Mouse (Mus musculus): Measurements from ENCODE around the gene Cfap61.

Gene Cfap61

DNA sequence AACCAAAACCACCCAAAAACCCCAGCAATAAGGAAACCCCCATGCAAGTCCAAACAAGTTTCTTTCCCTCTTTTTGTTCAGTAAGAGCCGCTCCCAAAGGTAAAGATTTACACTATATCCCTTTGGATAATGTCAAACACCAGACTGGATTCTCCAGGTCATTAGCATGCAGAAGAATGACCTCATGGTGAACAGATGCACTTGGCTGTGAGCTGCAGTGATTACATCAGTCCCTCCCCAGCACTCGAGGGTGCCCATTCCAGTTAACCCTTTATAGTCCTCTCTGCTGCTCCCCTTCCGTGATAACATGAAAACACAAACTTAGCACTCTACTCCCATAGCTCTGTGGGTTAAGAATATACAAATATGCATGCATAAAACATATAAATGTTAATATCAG, 322.5 kb downstream of the Cfap61 start:
- DNase-seq (ENCODE audit: low read depth, low spot score) = no peak

GRCm38 (mm10) chr2:146257609-146258008, 323.0 kb downstream of the Cfap61 start:
- no peak for DNase-seq (ENCODE audit: low read depth, low spot score)

DNA sequence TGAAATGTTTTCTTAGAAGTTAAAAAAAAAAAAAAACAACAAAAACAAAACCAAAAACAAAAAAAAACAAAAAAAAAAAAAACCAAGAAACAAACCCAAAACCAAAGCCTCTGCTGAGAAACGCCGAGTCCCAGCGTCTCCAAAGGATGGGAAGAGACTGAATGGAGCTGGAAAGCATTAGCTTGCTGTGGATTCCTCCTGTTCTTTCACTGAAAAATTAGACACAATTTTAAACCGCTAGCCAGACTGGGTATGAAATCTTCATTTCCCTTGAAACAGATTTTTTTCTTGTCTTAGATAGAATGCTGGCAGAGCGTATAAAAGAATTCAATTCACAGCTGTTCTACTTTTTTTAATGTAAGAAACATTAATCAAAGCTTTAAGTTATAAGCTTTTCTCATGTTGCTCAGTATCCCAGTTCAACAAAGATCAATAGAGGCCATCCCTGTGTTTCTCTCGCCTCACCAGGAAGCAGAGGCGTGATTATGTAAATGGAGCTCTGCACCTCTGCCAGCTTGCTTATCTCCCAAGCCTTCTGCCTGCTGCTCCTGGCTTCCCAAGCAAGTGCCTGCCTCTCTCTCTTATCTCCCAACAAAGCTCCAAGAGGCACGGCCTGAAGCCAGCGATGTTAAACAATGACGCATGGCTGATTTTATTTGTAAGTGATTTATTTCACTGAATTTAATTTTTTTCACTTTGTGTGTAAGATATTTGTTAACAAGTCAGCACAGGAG, 324.3 kb downstream of the Cfap61 start:
- DNase-seq (ENCODE audit: low read depth, low spot score) = no peak

- DNase-seq (ENCODE audit: low read depth, low spot score) = no peak
These were observed 325.4 kb downstream of the Cfap61 start for GRCm38 (mm10) chr2:146259787-146260560.

DNA sequence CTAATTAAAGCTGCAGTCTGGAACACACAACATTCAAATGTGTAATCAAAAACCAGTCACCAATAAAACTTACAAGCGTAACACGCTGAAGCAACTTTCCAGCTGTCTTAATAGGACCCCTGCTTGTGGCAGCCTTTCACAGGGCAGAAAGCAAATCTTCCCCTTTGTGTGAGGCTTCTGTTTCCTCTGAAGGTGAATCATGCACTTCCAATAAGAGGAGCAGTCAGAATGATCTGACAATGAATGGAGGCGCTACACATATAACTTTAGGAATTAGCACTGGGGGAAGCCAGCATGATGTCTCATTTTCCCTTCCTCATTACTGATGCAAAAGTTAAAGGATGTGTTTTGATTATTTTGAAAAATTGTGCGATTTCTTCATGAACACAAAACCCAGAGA, 326.6 kb downstream of the Cfap61 start:
- DNase-seq (ENCODE audit: low read depth, low spot score) = no peak

- no peak for DNase-seq (ENCODE audit: low read depth, low spot score)
These were observed 327.6 kb downstream of the Cfap61 start for GRCm38 (mm10) chr2:146262215-146262614.

DNA sequence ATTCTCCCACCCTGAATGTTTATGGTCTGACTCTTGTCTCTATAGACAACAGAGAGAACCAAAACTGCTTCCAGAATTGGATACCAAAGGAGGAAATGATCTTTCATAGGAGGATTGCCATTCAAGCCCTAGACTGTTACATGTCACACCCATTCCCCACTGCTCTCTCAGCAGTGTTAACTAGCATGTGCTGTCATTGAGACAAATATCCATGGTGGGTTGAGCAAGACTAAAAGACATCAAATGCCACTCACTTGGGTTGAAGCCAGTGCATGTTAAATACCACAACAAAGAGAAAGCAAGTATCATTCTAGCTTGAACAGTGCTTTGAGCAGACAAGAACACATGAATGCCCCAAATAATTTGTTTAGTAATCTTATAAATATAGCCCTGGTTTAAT, 328.4 kb downstream of the Cfap61 start:
- DNase-seq (ENCODE audit: low read depth, low spot score) = no peak

All from brain, embryonic 18.5 days (tissue).